Mouse (Mus musculus) kidney, adult 2 months (tissue): ENCODE measurements around the gene Gas2.

Experiments used
- CTCF ChIP-seq: fragments of 200-500 bp; conservative IDR thresholded peaks from 2 replicates; pipeline ENCODE4 v1.5.1; 2011; ENCODE audit warnings: low read depth, mild to moderate bottlenecking, control low read depth, low read length, moderate library complexity, mixed read lengths; ENCODE audit not compliant: insufficient read depth, insufficient read length
- POLR2A ChIP-seq: fragments of 200-500 bp; IDR thresholded peaks from one replicate; pipeline ENCODE4 v1.6.1; 2011; ENCODE audit warnings: low read depth, low read length, control low read depth

GRCm38 (mm10) chr7:52024050-52024626 lies 162.3 kb downstream of the Gas2 start:
- TF ChIP-seq CTCF (no peak), POLR2A (no peak)
